In the genomic region with DNA sequence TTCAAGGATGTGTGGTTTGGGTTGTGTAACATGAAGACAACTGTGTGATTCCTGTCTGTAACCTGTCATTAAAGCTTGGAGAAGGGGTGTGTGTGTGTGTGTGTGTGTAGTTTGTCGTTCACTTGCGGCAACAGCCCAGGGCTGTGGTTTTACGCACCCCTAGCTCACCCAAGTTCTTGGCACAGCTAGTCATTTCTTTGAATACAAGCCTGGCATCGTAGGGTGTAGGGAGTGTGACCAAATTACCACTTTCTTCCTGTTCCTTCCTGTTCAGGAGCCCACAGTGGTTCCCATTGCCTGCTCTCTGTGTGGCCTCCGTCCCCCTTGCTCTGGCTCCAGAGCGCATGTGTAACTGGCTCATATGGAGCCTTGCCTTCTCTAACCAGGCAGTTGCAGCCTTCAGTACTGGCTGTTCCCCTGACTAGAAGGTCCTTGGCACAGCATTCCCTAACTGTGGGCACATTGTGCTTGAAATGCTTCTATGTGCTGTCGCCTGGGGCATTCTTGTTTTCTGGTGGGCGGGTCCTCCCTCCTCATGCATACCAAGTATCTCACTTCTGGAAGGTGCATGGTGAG, we compare ENCODE assay signal across 9 mouse cellular contexts.
DNase-seq lines count a peak whose midpoint lies in the region; ATAC-seq and TF ChIP-seq lines count a peak whose summit lies in the region.
"Had no signal": no experiment of that assay in that cellular context is flagged by ENCODE, and none has a peak within 500 bp of the region (broad histone marks: within the 10 kb centered on the region; RNA-seq: fewer than 3 reads in every experiment).

No protein-coding gene starts in this region.

- no peak overlapping the region for H3K9ac ChIP-seq in intestine, embryonic 14.5 days (ENCODE audit: low read length)
- no peak overlapping the region for H3K9ac ChIP-seq in intestine, postnatal 0 days (ENCODE audit: low read depth, low read length)
- no peak overlapping the region for H3K9ac ChIP-seq in midbrain, embryonic 15.5 days
- H3K9ac ChIP-seq in midbrain, embryonic 16.5 days (ENCODE audit: low read depth, low read length) = no peak overlapping the region
- no peak overlapping the region for H3K9ac ChIP-seq in forebrain, postnatal 0 days
- H3K9ac ChIP-seq in stomach, embryonic 14.5 days (replicated peaks; ENCODE audit: low read depth, low read length) = no peak overlapping the region

- no peak for TF ChIP-seq CTCF in intestine, postnatal 0 days (IDR thresholded peaks at IDR 0.05; ENCODE audit: low read depth)
- no peak for TF ChIP-seq CTCF in forebrain, postnatal 0 days (IDR thresholded peaks at IDR 0.05; ENCODE audit: low read depth)

- no peaks in the 10 kb centered on the region for H3K27me3 ChIP-seq in intestine, embryonic 14.5 days (replicated peaks; ENCODE audit: control insufficient read depth, insufficient read depth, low read length)
- no peaks in the 10 kb centered on the region for H3K27me3 ChIP-seq in intestine, postnatal 0 days (replicated peaks; ENCODE audit: control insufficient read depth, insufficient read depth, low read length)
- H3K27me3 ChIP-seq in midbrain, embryonic 15.5 days (replicated peaks) = no peaks in the 10 kb centered on the region
- H3K27me3 ChIP-seq in midbrain, embryonic 16.5 days (ENCODE audit: control insufficient read depth, insufficient read depth, low read depth, low read length) = no peaks in the 10 kb centered on the region
- H3K27me3 ChIP-seq in forebrain, postnatal 0 days (ENCODE audit: insufficient read depth, low read length) = no peaks in the 10 kb centered on the region
- no peaks in the 10 kb centered on the region for H3K27me3 ChIP-seq in stomach, embryonic 14.5 days (ENCODE audit: control insufficient read depth, insufficient read depth, low read length)

- H3K9me3 ChIP-seq in intestine, embryonic 14.5 days (ENCODE audit: control insufficient read depth, low read length) = no peaks in the 10 kb centered on the region
- H3K9me3 ChIP-seq in intestine, postnatal 0 days (ENCODE audit: control insufficient read depth) = no peaks in the 10 kb centered on the region
- no peaks in the 10 kb centered on the region for H3K9me3 ChIP-seq in midbrain, embryonic 15.5 days
- H3K9me3 ChIP-seq in midbrain, embryonic 16.5 days (replicated peaks; ENCODE audit: control insufficient read depth, low read length, poor library complexity, severe bottlenecking) = no peaks in the 10 kb centered on the region
- H3K9me3 ChIP-seq in forebrain, postnatal 0 days (ENCODE audit: low read length) = no peaks in the 10 kb centered on the region
- H3K9me3 ChIP-seq in stomach, embryonic 14.5 days (ENCODE audit: control insufficient read depth, low read depth, low read length) = no peaks in the 10 kb centered on the region

- H3K4me1 ChIP-seq in intestine, embryonic 14.5 days (replicated peaks; ENCODE audit: control insufficient read depth, insufficient read depth, low read length) = peaks cover 50% of the 10 kb centered on the region
- H3K4me1 ChIP-seq in intestine, postnatal 0 days (replicated peaks; ENCODE audit: control insufficient read depth, insufficient read depth, low read length) = peaks cover 5% of the 10 kb centered on the region; the same call in 1 of the 2 replicates
- H3K4me1 ChIP-seq in midbrain, embryonic 15.5 days = peaks cover 12% of the 10 kb centered on the region; the same call in 1 of the 2 replicates
- peaks cover 18% of the 10 kb centered on the region; the same call in 1 of the 2 replicates for H3K4me1 ChIP-seq in midbrain, embryonic 16.5 days (ENCODE audit: control insufficient read depth, insufficient read depth, low read length)
- no peaks in the 10 kb centered on the region for H3K4me1 ChIP-seq in forebrain, postnatal 0 days (ENCODE audit: insufficient read depth)
- peaks cover 41% of the 10 kb centered on the region for H3K4me1 ChIP-seq in stomach, embryonic 14.5 days (ENCODE audit: control insufficient read depth, insufficient read depth, low read length)

- H3K4me3 ChIP-seq in intestine, embryonic 14.5 days (ENCODE audit: low read depth, low read length) = no peak overlapping the region
- no peak overlapping the region for H3K4me3 ChIP-seq in intestine, postnatal 0 days (ENCODE audit: low read depth, low read length)
- H3K4me3 ChIP-seq in midbrain, embryonic 15.5 days = no peak overlapping the region
- no peak overlapping the region for H3K4me3 ChIP-seq in midbrain, embryonic 16.5 days (ENCODE audit: low read depth, low read length)
- no peak overlapping the region for H3K4me3 ChIP-seq in forebrain, postnatal 0 days (ENCODE audit: low read depth, low read length)
- H3K4me3 ChIP-seq in stomach, embryonic 14.5 days (ENCODE audit: low read depth, low read length) = no peak overlapping the region
- H3K4me3 ChIP-seq: myocyte had no signal

- 84% methylated on average over 8 of the region's 8 CpGs for WGBS in intestine, embryonic 14.5 days
- WGBS in intestine, postnatal 0 days = 84% methylated on average over 8 of the region's 8 CpGs
- WGBS in midbrain, embryonic 15.5 days = 83% methylated on average over 8 of the region's 8 CpGs
- WGBS in midbrain, embryonic 16.5 days = 83% methylated on average over 8 of the region's 8 CpGs
- WGBS in forebrain, postnatal 0 days = 48% methylated on average over 8 of the region's 8 CpGs
- 85% methylated on average over 8 of the region's 8 CpGs for WGBS in stomach, embryonic 14.5 days

- no peak for DNase-seq in intestine, embryonic 14.5 days (ENCODE audit: low spot score)
- DNase-seq in forebrain, postnatal 0 days = peak; percentile 46
- no peak for DNase-seq in gastrocnemius, adult 8-10 months (ENCODE audit: low spot score in 2 of 2)
- DNase-seq in yolk sac, embryonic 10.5 days (ENCODE audit: low spot score) = no peak

- H3K27ac ChIP-seq in intestine, embryonic 14.5 days (ENCODE audit: low read depth) = peak overlapping the region; percentile 76; the same call in 1 of the 2 replicates
- H3K27ac ChIP-seq in intestine, postnatal 0 days (ENCODE audit: low read depth, low read length) = no peak overlapping the region
- no peak overlapping the region for H3K27ac ChIP-seq in midbrain, embryonic 15.5 days
- H3K27ac ChIP-seq in midbrain, embryonic 16.5 days (ENCODE audit: low read length) = no peak overlapping the region
- H3K27ac ChIP-seq in forebrain, postnatal 0 days (ENCODE audit: low read depth, low read length) = no peak overlapping the region
- peak overlapping the region; percentile 86 for H3K27ac ChIP-seq in stomach, embryonic 14.5 days (ENCODE audit: low read length)

- no peak for ATAC-seq in intestine, embryonic 14.5 days (replicated peaks; ENCODE audit: low FRiP score, low TSS enrichment, low read depth)
- ATAC-seq in intestine, postnatal 0 days = no peak
- 0 out of 2 replicates have a peak, but pooled peaks have one; percentile 17 for ATAC-seq in midbrain, embryonic 15.5 days (replicated peaks)
- no peak for ATAC-seq in midbrain, embryonic 16.5 days
- ATAC-seq in forebrain, postnatal 0 days = peak; percentile 84
- ATAC-seq in stomach, embryonic 14.5 days (ENCODE audit: insufficient number of reproducible peaks, insufficient read depth, low FRiP score, low read depth) = no peak

- no peaks in the 10 kb centered on the region for H3K36me3 ChIP-seq in intestine, embryonic 14.5 days (ENCODE audit: control insufficient read depth, insufficient read depth, low read length)
- no peaks in the 10 kb centered on the region for H3K36me3 ChIP-seq in intestine, postnatal 0 days (ENCODE audit: control insufficient read depth, insufficient read depth)
- no peaks in the 10 kb centered on the region for H3K36me3 ChIP-seq in midbrain, embryonic 15.5 days (replicated peaks)
- H3K36me3 ChIP-seq in midbrain, embryonic 16.5 days (ENCODE audit: control insufficient read depth, insufficient read depth, low read length) = no peaks in the 10 kb centered on the region
- H3K36me3 ChIP-seq in forebrain, postnatal 0 days (ENCODE audit: insufficient read depth) = no peaks in the 10 kb centered on the region
- no peaks in the 10 kb centered on the region for H3K36me3 ChIP-seq in stomach, embryonic 14.5 days (ENCODE audit: control insufficient read depth, insufficient read depth, low read length)

- no peak overlapping the region for H3K4me2 ChIP-seq in intestine, embryonic 14.5 days (ENCODE audit: low read length)
- no peak overlapping the region for H3K4me2 ChIP-seq in intestine, postnatal 0 days (replicated peaks; ENCODE audit: low read depth)
- H3K4me2 ChIP-seq in midbrain, embryonic 15.5 days = no peak overlapping the region
- no peak overlapping the region for H3K4me2 ChIP-seq in midbrain, embryonic 16.5 days (ENCODE audit: low read length)
- H3K4me2 ChIP-seq in forebrain, postnatal 0 days (ENCODE audit: low read depth) = no peak overlapping the region
- H3K4me2 ChIP-seq in stomach, embryonic 14.5 days (replicated peaks; ENCODE audit: low read depth, low read length) = no peak overlapping the region

Comparison
In these comparisons a context has a peak if more than half of its experiments do, and no peak if none do; other contexts are left out.
1. ATAC-seq: peak in midbrain, embryonic 15.5 days (single experiment) and forebrain, postnatal 0 days (single experiment); none in intestine, embryonic 14.5 days (single experiment), intestine, postnatal 0 days (single experiment), midbrain, embryonic 16.5 days (single experiment) and stomach, embryonic 14.5 days (single experiment).
2. H3K27ac ChIP-seq: peak in intestine, embryonic 14.5 days (single experiment) and stomach, embryonic 14.5 days (single experiment); none in intestine, postnatal 0 days (single experiment), midbrain, embryonic 15.5 days (single experiment), midbrain, embryonic 16.5 days (single experiment) and forebrain, postnatal 0 days (single experiment).